Mouse (Mus musculus) testis, adult 2 months (tissue): ENCODE results near the gene Sapcd1.

Experiments used
- CTCF ChIP-seq: fragments of 200-500 bp; IDR thresholded peaks from 2 replicates; pipeline ENCODE4 v1.5.1; 2012; ENCODE audit warnings: low read depth, mild to moderate bottlenecking, inconsistent platforms, low read length, moderate library complexity; ENCODE audit not compliant: control insufficient read depth, insufficient read depth, insufficient replicate concordance
- POLR2A ChIP-seq: fragments of 200-500 bp; IDR thresholded peaks from 2 replicates; pipeline ENCODE4 v1.6.1; 2012; ENCODE audit warnings: low read depth, mild to moderate bottlenecking, inconsistent platforms, low read length, moderate library complexity; ENCODE audit not compliant: control insufficient read depth

DNA sequence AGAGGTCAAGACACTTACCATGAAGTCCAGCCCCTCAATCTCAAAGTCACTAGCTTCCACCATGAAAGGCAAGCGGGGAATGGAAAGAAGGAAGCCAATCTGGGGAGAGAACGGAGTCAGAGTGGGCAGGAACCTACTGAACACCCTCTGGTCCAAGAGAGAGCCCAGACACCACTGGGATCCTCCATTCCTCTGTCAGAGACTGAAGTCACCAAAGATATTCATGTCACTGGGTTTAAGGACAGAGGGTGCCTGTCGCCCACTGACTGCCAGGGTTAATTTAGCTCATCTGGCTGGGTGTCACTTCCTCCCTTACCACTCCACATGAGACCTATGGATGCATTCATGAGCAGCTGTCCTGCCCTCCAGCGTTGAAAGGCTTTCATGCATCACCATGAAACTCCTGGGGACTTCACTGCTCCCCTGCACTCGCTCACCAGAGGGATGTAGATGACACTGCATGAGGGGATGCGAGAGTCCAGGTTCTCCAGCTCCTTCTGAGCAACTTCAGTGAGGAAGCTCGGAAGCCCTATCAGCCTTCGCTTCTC lies 4.6 kb upstream of the Sapcd1 start:
- TF ChIP-seq CTCF (no peak), POLR2A (no peak)
